Mouse (Mus musculus) embryonic facial prominence, embryonic 11.5 days (tissue): ENCODE results near the gene Nck2. TPM values are rescaled to one million over a fixed set of nuclear protein-coding genes. Genes with fewer than 3 reads are reported as not detected.
"Not testable (repeated sequence)": the region's sequence is repeated elsewhere in the genome, so short reads cannot be mapped to it uniquely, and the experiment has no call there.

ENCODE experiments used
- ATAC-seq: fragments of 200-750 bp; cut with Nextera tagmentation; replicated peaks from 2 replicates; pipeline ENCODE4 v1.8.0; 2017; ENCODE audit warnings: low read depth; ENCODE audit not compliant: insufficient number of reproducible peaks, low FRiP score, low TSS enrichment
- DNase-seq: peaks from one replicate; pipeline ENCODE4 v3.0.0-alpha.2; 2015; ENCODE audit warnings: low spot score
- H3K27ac ChIP-seq: fragments of 300-500 bp; sonication (generic); replicated peaks from 2 replicates; pipeline ENCODE4 v1.5.1; 2014; ENCODE audit warnings: mild to moderate bottlenecking, low read depth, low read length, control low read depth
- H3K27me3 ChIP-seq: fragments of 300-500 bp; sonication (generic); 2 replicates; pipeline ENCODE4 v1.6.1; 2014; ENCODE audit warnings: mild to moderate bottlenecking, low read length, moderate library complexity, mixed read lengths; ENCODE audit not compliant: control insufficient read depth, insufficient read depth
- H3K36me3 ChIP-seq: fragments of 300-500 bp; sonication (generic); replicated peaks from 2 replicates; pipeline ENCODE4 v1.6.1; 2014; ENCODE audit warnings: low read depth, mild to moderate bottlenecking, low read length, moderate library complexity, mixed read lengths; ENCODE audit not compliant: control insufficient read depth, insufficient read depth
- H3K4me1 ChIP-seq: fragments of 300-500 bp; sonication (generic); 2 replicates; pipeline ENCODE4 v1.6.1; 2014; ENCODE audit warnings: low read length, mixed read lengths; ENCODE audit not compliant: control insufficient read depth, insufficient read depth
- H3K4me2 ChIP-seq: fragments of 300-500 bp; sonication (generic); 2 replicates; pipeline ENCODE4 v1.6.1; 2014; ENCODE audit warnings: low read depth, mild to moderate bottlenecking, control low read depth, low read length, moderate library complexity
- H3K4me3 ChIP-seq: fragments of 300-500 bp; sonication (generic); 2 replicates; pipeline ENCODE4 v1.5.1; 2014; ENCODE audit warnings: low read depth, low read length, control low read depth
- H3K9ac ChIP-seq: fragments of 300-500 bp; sonication (generic); replicated peaks from 2 replicates; pipeline ENCODE4 v1.6.1; 2014; ENCODE audit warnings: mild to moderate bottlenecking, control low read depth, low read length
- H3K9me3 ChIP-seq: fragments of 300-500 bp; sonication (generic); replicated peaks from 2 replicates; pipeline ENCODE4 v1.6.1; 2016; ENCODE audit warnings: mild to moderate bottlenecking, low read length, inconsistent platforms, mixed read lengths; ENCODE audit not compliant: control insufficient read depth
- WGBS: fragments of 180-500 bp; shearing (Covaris S2); extraction: QIAGEN DNeasy Blood & Tissue Kit; methylation state at CpG from one replicate; pipeline ENCODE4 v1.1.7; 2014; 5-methylcytosine and 5-hydroxymethylcytosine counted together
- polyA plus RNA-seq: library from polyadenylated mRNA; unstranded; fragments of >200 nt; fragmentation: Nextera tagmentation; extraction: Ambion mirVana; gene quantifications from 2 replicates; pipeline ENCODE4 v1.2.1, GENCODE M21; 2014

The Nck2 gene
- polyA plus RNA-seq, 1 experiment from 2014 or later = 40.8 TPM

DNA sequence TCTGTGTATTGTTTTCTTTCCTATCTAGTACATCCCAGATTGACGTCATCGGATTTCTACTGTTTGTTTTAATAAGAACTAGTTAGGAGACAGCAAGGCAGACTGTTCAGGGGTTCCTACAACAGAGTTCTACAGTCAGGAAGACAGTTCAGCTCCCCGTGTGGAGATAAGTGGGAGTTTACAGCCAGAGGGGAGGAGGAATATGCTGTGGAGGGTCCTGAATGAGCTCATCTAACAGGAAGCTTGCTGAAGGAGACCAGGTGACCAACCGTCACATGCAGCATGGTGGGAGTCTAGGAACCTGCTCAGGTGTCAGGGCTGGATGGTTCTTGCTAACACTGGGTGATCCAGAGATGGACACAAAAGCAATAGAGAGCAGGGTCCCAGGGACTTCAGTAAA, 87.9 kb downstream of the Nck2 start:
- Histone ChIP-seq H3K36me3 (no peaks in the 10 kb centered on the region), H3K4me2 (no peak overlapping the region), H3K9me3 (no peaks in the 10 kb centered on the region), H3K9ac (no peak overlapping the region), H3K27me3 (no peaks in the 10 kb centered on the region), H3K4me3 (no peak overlapping the region), H3K4me1 (no peaks in the 10 kb centered on the region; the same call in 1 of the 2 replicates), H3K27ac (no peak overlapping the region)
- WGBS = 70% methylated on average over 4 of the region's 4 CpGs
- DNase-seq = no peak
- no peak for ATAC-seq

DNA sequence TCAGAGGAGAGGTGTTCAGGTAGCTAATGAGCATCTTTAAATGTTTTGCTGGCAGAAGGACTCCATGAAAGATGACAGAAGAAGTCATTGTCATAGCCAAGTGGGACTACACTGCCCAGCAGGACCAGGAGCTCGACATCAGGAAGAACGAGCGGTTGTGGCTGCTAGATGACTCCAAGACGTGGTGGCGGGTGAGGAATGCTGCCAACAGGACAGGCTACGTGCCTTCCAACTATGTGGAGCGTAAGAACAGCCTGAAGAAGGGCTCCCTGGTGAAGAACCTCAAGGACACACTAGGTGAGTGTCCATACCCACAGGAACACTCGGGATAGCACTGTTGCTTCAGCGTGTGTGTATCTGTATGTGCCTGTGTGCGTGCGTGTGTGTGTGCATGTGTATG, 89.1 kb downstream of the Nck2 start:
- not testable (repeated sequence) for H3K9me3 ChIP-seq, H3K4me3 ChIP-seq, H3K27ac ChIP-seq, H3K36me3 ChIP-seq, DNase-seq, H3K4me2 ChIP-seq, ATAC-seq, H3K9ac ChIP-seq, H3K27me3 ChIP-seq, H3K4me1 ChIP-seq
- WGBS = 91% methylated on average over 11 of the region's 11 CpGs

DNA sequence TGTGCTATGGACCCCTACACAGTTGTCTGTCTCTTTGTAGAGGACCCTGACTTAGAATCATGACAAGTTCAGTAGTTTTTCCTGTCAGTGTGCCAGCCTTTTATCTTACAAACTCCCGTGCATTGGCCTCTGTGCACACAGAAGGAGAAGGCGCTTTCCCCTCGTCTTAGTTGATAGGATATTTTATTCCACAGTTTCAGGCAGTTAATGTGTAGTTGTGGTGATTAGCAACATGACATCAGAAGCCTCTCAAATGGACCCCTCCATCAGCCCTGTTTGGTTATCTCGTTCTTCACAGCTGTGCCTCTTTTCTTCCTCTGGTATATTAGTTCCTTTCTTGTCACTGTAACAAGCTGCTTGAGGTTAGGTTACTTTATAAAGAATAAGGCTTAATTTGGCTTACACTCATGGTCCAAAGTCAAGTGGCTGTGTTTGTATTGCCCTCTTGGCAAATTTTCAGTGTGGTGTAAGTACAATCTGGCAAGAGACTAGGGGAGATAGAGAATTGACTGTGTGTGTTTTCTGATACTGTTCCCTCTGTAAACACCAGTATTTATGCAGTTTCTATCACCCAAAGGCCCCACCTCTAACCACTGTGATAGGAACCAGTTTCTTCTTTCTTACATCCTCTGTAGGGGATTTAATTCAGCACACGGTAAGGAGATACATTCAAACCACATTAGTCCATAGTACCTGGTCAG, 89.8 kb downstream of the Nck2 start:
- Histone ChIP-seq H3K27me3 (no peaks in the 10 kb centered on the region), H3K27ac (no peak overlapping the region), H3K36me3 (no peaks in the 10 kb centered on the region), H3K4me2 (no peak overlapping the region), H3K4me3 (no peak overlapping the region), H3K9me3 (no peaks in the 10 kb centered on the region), H3K9ac (no peak overlapping the region), H3K4me1 (no peaks in the 10 kb centered on the region)
- DNase-seq = no peak
- ATAC-seq = no peak
- 86% methylated on average over 5 of the region's 5 CpGs for WGBS

DNA sequence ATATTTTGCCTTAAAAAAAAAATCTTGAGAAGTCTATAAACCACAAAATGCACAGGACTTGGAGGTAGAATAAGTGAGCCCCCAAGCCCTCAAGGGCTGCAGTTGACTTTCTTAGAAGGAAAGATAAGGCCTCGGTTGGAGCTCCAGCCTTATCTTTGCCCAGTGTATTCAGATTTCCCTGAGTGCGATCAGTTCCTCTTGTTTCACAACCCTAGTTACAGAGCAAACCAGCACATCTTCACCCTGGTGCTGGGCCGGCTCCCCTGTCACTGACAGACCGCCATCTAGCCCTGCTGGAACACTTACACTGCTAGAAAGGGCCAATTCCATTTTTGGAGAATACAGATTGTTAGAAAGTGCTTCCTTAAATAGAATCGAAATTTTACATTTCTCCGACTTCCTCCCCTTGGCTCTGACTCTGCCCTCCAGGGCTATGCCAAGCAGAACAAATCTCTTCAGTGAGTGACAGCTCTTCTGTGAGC, 91.2 kb downstream of the Nck2 start:
- no peak for ATAC-seq

DNA sequence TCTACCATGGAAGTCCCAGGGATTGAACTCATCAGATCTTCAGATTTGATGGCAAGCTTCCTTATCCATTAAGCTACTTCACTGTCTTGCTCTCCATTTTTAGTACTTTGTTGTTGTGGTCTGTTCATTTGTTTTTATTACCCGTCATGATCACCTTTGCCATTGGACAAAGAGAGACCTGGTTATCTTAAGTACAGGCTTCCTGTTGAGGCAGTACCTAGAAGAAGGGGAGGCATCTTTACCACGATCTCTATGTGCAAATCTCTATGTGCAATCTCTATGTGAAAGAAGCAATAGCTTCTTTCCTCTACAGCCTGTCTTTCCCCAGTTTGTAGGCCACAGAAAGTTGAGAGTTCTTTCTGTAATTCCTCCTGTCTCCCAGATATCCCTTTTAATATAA, 91.9 kb downstream of the Nck2 start:
- DNase-seq = no peak
- Histone ChIP-seq H3K9me3 (no peaks in the 10 kb centered on the region), H3K36me3 (no peaks in the 10 kb centered on the region)

More for the DNA sequence above, 91.2 kb downstream of the Nck2 start:
- no peaks in the 10 kb centered on the region for H3K27me3 ChIP-seq
- no peaks in the 10 kb centered on the region for H3K36me3 ChIP-seq
- 92% methylated on average over 6 of the region's 6 CpGs for WGBS
- H3K4me1 ChIP-seq = no peaks in the 10 kb centered on the region
- no peaks in the 10 kb centered on the region for H3K9me3 ChIP-seq
- H3K9ac ChIP-seq = no peak overlapping the region
- H3K27ac ChIP-seq = no peak overlapping the region
- no peak overlapping the region for H3K4me3 ChIP-seq
- no peak for DNase-seq
- H3K4me2 ChIP-seq = no peak overlapping the region

DNA sequence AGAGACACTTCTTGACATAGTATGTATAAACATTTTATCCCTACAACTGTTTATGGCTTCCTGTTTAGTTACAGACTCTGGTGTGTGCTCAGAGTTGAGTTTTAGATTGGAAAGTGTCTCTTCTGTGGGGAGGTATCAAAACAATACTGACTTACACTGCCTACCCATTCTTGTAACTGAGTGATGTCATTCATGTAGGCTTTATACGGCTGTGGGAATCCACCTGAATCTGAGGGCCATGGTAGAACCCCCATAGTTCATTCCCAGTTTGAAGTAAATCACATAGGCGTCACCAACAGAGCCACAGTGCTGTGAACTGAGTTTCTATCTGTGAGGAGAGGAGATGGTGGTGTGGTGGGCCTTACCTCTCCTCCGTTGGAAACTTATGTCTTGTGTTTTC, 92.6 kb downstream of the Nck2 start:
- no peak overlapping the region for H3K4me3 ChIP-seq
- no peaks in the 10 kb centered on the region for H3K27me3 ChIP-seq
- H3K36me3 ChIP-seq = no peaks in the 10 kb centered on the region
- H3K9me3 ChIP-seq = no peaks in the 10 kb centered on the region
- H3K4me2 ChIP-seq = no peak overlapping the region
- no peak overlapping the region for H3K9ac ChIP-seq
- no peaks in the 10 kb centered on the region for H3K4me1 ChIP-seq
- ATAC-seq = no peak
- 89% methylated on average over 3 of the region's 3 CpGs for WGBS
- H3K27ac ChIP-seq = no peak overlapping the region
- no peak for DNase-seq

More for the DNA sequence above, 91.9 kb downstream of the Nck2 start:
- Histone ChIP-seq H3K27ac (no peak overlapping the region), H3K27me3 (no peaks in the 10 kb centered on the region), H3K4me3 (no peak overlapping the region), H3K9ac (no peak overlapping the region), H3K4me2 (no peak overlapping the region), H3K4me1 (no peaks in the 10 kb centered on the region)
- 87% methylated on average over 2 of the region's 2 CpGs for WGBS
- ATAC-seq = no peak

DNA sequence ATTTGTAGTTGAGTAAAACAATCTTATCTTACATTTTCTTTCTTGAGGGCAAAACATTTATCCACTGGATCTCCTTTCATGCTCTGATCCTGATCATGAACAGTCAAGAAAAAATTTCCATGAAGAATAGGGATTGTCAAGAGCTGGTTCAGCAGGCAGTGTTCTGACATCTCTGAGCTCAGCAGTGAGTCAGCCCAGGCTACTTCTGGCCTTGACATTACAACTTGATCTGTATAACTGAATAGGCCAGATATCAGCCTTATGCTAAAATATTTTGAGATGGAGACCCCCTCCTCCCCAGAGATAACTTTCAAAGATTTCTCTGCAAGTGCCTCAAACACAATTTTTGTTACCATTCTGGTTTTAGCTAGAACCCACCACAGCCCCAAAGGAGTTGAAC, 93.1 kb downstream of the Nck2 start:
- no peaks in the 10 kb centered on the region for H3K4me1 ChIP-seq
- H3K4me2 ChIP-seq = no peak overlapping the region
- no peak for DNase-seq
- no peak overlapping the region for H3K4me3 ChIP-seq
- H3K27me3 ChIP-seq = no peaks in the 10 kb centered on the region
- H3K9me3 ChIP-seq = no peaks in the 10 kb centered on the region
- H3K36me3 ChIP-seq = no peaks in the 10 kb centered on the region
- H3K9ac ChIP-seq = no peak overlapping the region
- H3K27ac ChIP-seq = no peak overlapping the region
- no peak for ATAC-seq

DNA sequence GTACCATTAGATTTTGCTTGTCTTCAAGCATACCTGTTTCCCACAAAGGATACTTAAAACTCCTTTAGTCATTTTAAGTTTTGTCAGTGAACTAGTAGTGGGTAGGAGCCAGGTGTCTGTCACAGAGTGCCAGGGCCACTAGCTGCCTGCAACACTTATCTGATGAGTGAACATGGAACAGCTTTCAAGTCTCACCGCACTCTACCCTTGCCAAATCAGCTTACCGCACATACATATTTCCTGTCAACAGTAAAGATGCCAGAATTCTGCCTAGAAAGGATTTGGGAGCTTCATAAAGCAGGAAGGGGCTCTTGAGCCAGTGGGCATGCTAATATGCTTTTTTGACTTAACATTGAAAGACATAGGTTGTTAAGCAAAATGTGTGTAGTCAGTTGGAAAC, 94.3 kb downstream of the Nck2 start:
- 97% methylated on average over 2 of the region's 2 CpGs for WGBS
- Histone ChIP-seq H3K9ac (no peak overlapping the region), H3K9me3 (no peaks in the 10 kb centered on the region), H3K36me3 (no peaks in the 10 kb centered on the region), H3K4me1 (no peaks in the 10 kb centered on the region), H3K27me3 (no peaks in the 10 kb centered on the region), H3K4me3 (no peak overlapping the region), H3K27ac (no peak overlapping the region), H3K4me2 (no peak overlapping the region)
- DNase-seq (no peak), ATAC-seq (no peak)
